Mouse (Mus musculus) lung, postnatal 0 days (tissue): Measurements from ENCODE around the gene C8a. TPM values are rescaled to one million over a fixed set of nuclear protein-coding genes. Genes with fewer than 3 reads are reported as not detected.

Experiments
- ATAC-seq: fragments of 200-750 bp; cut with Nextera tagmentation; 2 replicates; pipeline ENCODE4 v1.8.0; 2017; ENCODE audit warnings: moderate library complexity
- DNase-seq: peaks from one replicate; pipeline ENCODE4 v3.0.0-alpha.2; 2016; ENCODE audit warnings: low spot score
- H3K27ac ChIP-seq: fragments of 300-500 bp; sonication (generic); 2 replicates; pipeline ENCODE4 v1.5.1; 2014; ENCODE audit warnings: antibody characterized with exemption, mild to moderate bottlenecking, low read length, mixed read lengths
- H3K27me3 ChIP-seq: fragments of 300-500 bp; sonication (generic); replicated peaks from 2 replicates; pipeline ENCODE4 v1.6.1; 2014; ENCODE audit warnings: low read length, mixed read lengths; ENCODE audit not compliant: insufficient read depth
- H3K36me3 ChIP-seq: fragments of 300-500 bp; sonication (generic); 2 replicates; pipeline ENCODE4 v1.6.1; 2014; ENCODE audit warnings: low read length, mixed read lengths; ENCODE audit not compliant: insufficient read depth
- H3K4me1 ChIP-seq: fragments of 300-500 bp; sonication (generic); 2 replicates; pipeline ENCODE4 v1.6.1; 2014; ENCODE audit warnings: antibody characterized with exemption, low read depth, low read length, mixed read lengths; ENCODE audit not compliant: insufficient read depth
- H3K4me2 ChIP-seq: fragments of 300-500 bp; sonication (generic); replicated peaks from 2 replicates; pipeline ENCODE4 v1.6.1; 2014; ENCODE audit warnings: low read depth, mild to moderate bottlenecking, low read length, moderate library complexity, mixed read lengths
- H3K4me3 ChIP-seq: fragments of 300-500 bp; sonication (generic); 2 replicates; pipeline ENCODE4 v1.5.1; 2014; ENCODE audit warnings: low read depth, low read length
- H3K9ac ChIP-seq: fragments of 300-500 bp; sonication (generic); replicated peaks from 2 replicates; pipeline ENCODE4 v1.6.1; 2014; ENCODE audit warnings: low read depth, mild to moderate bottlenecking
- H3K9me3 ChIP-seq: fragments of 300-500 bp; sonication (generic); 2 replicates; pipeline ENCODE4 v1.6.1; 2016; ENCODE audit warnings: low read length, mixed read lengths
- CTCF ChIP-seq: IDR thresholded peaks from 2 replicates; pipeline ENCODE4 v1.5.1; 2016; ENCODE audit warnings: antibody characterized with exemption, mild to moderate bottlenecking
- EP300 ChIP-seq: IDR thresholded peaks from 2 replicates; pipeline ENCODE4 v1.6.1; 2016; ENCODE audit warnings: antibody characterized with exemption, mild to moderate bottlenecking, control low read depth
- WGBS: fragments of 180-500 bp; shearing (Covaris S2); extraction: QIAGEN DNeasy Blood & Tissue Kit; methylation state at CpG from one replicate; pipeline ENCODE4 v1.1.7; 2014; 5-methylcytosine and 5-hydroxymethylcytosine counted together
- polyA plus RNA-seq: library from polyadenylated mRNA; unstranded; fragments of >200 nt; fragmentation: Nextera tagmentation; extraction: Ambion mirVana; gene quantifications from 2 replicates; pipeline ENCODE4 v1.2.1, GENCODE M21; 2015

The C8a gene
- polyA plus RNA-seq, 1 experiment from 2014 or later = not detected

- Histone ChIP-seq H3K4me3 (no peak overlapping the region), H3K9ac (no peak overlapping the region), H3K27me3 (no peaks in the 10 kb centered on the region), H3K4me1 (no peaks in the 10 kb centered on the region), H3K36me3 (no peaks in the 10 kb centered on the region), H3K9me3 (no peaks in the 10 kb centered on the region), H3K27ac (no peak overlapping the region), H3K4me2 (no peak overlapping the region)
- no peak for DNase-seq
- ATAC-seq = no peak
- WGBS = 76% methylated on average over 9 of the region's 9 CpGs
- no peak for TF ChIP-seq CTCF
Observed at GRCm38 (mm10) chr4:104887486-104887885, 11.3 kb upstream of the C8a start.

- DNase-seq (no peak), ATAC-seq (no peak)
- Histone ChIP-seq H3K9me3 (no peaks in the 10 kb centered on the region), H3K36me3 (no peaks in the 10 kb centered on the region), H3K4me3 (no peak overlapping the region), H3K27ac (no peak overlapping the region), H3K27me3 (no peaks in the 10 kb centered on the region), H3K4me2 (no peak overlapping the region), H3K9ac (no peak overlapping the region), H3K4me1 (no peaks in the 10 kb centered on the region)
- no peak for TF ChIP-seq EP300
- TF ChIP-seq CTCF = no peak
- 71% methylated on average over 4 of the region's 4 CpGs for WGBS
Observed at GRCm38 (mm10) chr4:104875832-104876231, 366 bp downstream of the C8a start.

- 86% methylated on average over 5 of the region's 5 CpGs for WGBS
- ATAC-seq (no peak), DNase-seq (no peak)
- Histone ChIP-seq H3K9me3 (no peaks in the 10 kb centered on the region), H3K4me2 (no peak overlapping the region), H3K9ac (no peak overlapping the region), H3K36me3 (no peaks in the 10 kb centered on the region), H3K4me3 (no peak overlapping the region), H3K27ac (no peak overlapping the region), H3K27me3 (no peaks in the 10 kb centered on the region), H3K4me1 (no peaks in the 10 kb centered on the region)
- TF ChIP-seq EP300 (no peak), CTCF (no peak)
Observed at GRCm38 (mm10) chr4:104870196-104870595, 6.0 kb downstream of the C8a start.

- Histone ChIP-seq H3K9ac (no peak overlapping the region), H3K36me3 (no peaks in the 10 kb centered on the region)
- ATAC-seq = no peak
Observed at GRCm38 (mm10) chr4:104869581-104869980, 6.6 kb downstream of the C8a start.

GRCm38 (mm10) chr4:104864397-104864796, 11.8 kb downstream of the C8a start:
- Histone ChIP-seq H3K4me3 (no peak overlapping the region), H3K27me3 (no peaks in the 10 kb centered on the region), H3K36me3 (no peaks in the 10 kb centered on the region), H3K9ac (no peak overlapping the region), H3K27ac (no peak overlapping the region), H3K4me2 (no peak overlapping the region), H3K9me3 (no peaks in the 10 kb centered on the region), H3K4me1 (no peaks in the 10 kb centered on the region)
- ATAC-seq (no peak), DNase-seq (no peak)
- 84% methylated on average over 1 of the region's 1 CpGs for WGBS
- no peak for TF ChIP-seq EP300
- no peak for TF ChIP-seq CTCF

More at GRCm38 (mm10) chr4:104869581-104869980, 6.6 kb downstream of the C8a start:
- H3K4me2 ChIP-seq = no peak overlapping the region
- H3K9me3 ChIP-seq = no peaks in the 10 kb centered on the region
- no peak overlapping the region for H3K27ac ChIP-seq
- no peaks in the 10 kb centered on the region for H3K27me3 ChIP-seq
- DNase-seq = no peak
- TF ChIP-seq EP300 (no peak), CTCF (no peak)
- no peak overlapping the region for H3K4me3 ChIP-seq
- H3K4me1 ChIP-seq = no peaks in the 10 kb centered on the region

- H3K9me3 ChIP-seq = no peaks in the 10 kb centered on the region
- no peak overlapping the region for H3K9ac ChIP-seq
- no peak overlapping the region for H3K4me3 ChIP-seq
- no peaks in the 10 kb centered on the region for H3K27me3 ChIP-seq
- no peaks in the 10 kb centered on the region for H3K36me3 ChIP-seq
- no peak for TF ChIP-seq CTCF
- no peak overlapping the region for H3K4me2 ChIP-seq
- no peak overlapping the region for H3K27ac ChIP-seq
- DNase-seq (no peak), ATAC-seq (no peak)
- 75% methylated on average over 8 of the region's 8 CpGs for WGBS
- no peaks in the 10 kb centered on the region for H3K4me1 ChIP-seq
Observed at GRCm38 (mm10) chr4:104861241-104861640, 15.0 kb downstream of the C8a start.

GRCm38 (mm10) chr4:104857823-104858222, 18.4 kb downstream of the C8a start:
- H3K27ac ChIP-seq = no peak overlapping the region
- DNase-seq (no peak), ATAC-seq (no peak)
- H3K27me3 ChIP-seq = no peaks in the 10 kb centered on the region
- 46% methylated on average over 4 of the region's 4 CpGs for WGBS
- H3K9me3 ChIP-seq = no peaks in the 10 kb centered on the region
- TF ChIP-seq CTCF = no peak
- TF ChIP-seq EP300 = no peak
- no peak overlapping the region for H3K4me2 ChIP-seq
- H3K4me3 ChIP-seq = no peak overlapping the region
- no peaks in the 10 kb centered on the region for H3K4me1 ChIP-seq
- H3K36me3 ChIP-seq = no peaks in the 10 kb centered on the region
- H3K9ac ChIP-seq = no peak overlapping the region
